Mouse (Mus musculus) erythroblast, embryonic 14.5 days (primary cell): Measurements from ENCODE around the gene Rbm41.

Source experiments
- GATA1 ChIP-seq: IDR thresholded peaks from 2 replicates; pipeline ENCODE4 v1.6.1; 2012; ENCODE audit warnings: low read length, inconsistent platforms, mixed read lengths
- TAL1 ChIP-seq: IDR thresholded peaks from 3 replicates; pipeline ENCODE4 v1.6.1; 2012; ENCODE audit warnings: low read length, inconsistent platforms, mixed read lengths

DNA sequence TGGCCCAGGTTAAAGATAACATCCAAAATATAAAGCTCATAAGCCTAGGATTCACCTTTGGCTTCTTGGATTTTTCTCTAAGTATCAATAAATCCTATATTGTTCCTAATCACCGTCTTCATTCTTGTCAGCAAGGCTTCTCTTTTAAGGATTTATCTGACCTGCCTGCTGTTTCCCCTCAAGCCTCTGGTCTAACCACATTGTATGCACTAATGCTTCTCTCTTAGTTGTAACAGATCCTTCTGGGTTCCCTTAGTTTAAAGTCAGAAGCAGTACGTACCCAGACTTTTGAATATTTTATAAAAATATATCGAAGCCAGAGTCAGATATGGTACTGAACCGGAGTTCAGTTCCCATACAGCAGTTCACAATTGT is 283 bp upstream of the Rbm41 start:
- TF ChIP-seq GATA1 (no peak), TAL1 (no peak)
